Mouse (Mus musculus) liver, adult 2 months (tissue): Measurements from ENCODE around the gene Masp2.

Source experiments
- CTCF ChIP-seq: fragments of 200-500 bp; IDR thresholded peaks from 2 replicates; pipeline ENCODE4 v1.5.1; 2011; ENCODE audit warnings: low read depth, low read length, control low read depth
- POLR2A ChIP-seq: fragments of 200-500 bp; IDR thresholded peaks from 2 replicates; pipeline ENCODE4 v1.6.1; 2011; ENCODE audit warnings: low read length, control low read depth; ENCODE audit not compliant: insufficient read depth; ENCODE audit errors: extremely low read depth

DNA sequence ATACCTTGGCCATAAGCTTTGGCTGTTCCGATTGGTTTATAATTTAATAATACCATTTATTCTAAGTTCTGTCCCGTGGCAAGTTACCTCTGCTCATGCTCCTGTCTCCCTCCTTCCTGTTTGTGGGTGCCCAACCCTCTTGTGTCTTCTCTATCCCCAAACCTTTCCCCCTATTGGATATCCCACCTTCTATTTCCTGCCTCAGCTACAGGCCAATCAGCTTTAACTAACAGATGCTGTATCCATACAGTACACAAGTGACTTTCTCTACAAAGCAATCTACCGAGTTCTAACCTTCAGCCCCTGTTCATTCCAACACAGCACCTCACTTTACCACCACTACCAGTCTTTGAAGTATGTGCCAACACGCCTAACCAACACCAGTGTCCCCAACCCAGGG is 21.3 kb downstream of the Masp2 start:
- TF ChIP-seq POLR2A (no peak), CTCF (no peak)
